In genomic region chr15:25904435-25905021, GRCm38 (mm10) we compare ENCODE assay signal across 13 mouse cellular contexts.
DNase-seq lines count a peak whose midpoint lies in the region; ATAC-seq and TF ChIP-seq lines count a peak whose summit lies in the region.
"Had no signal": no experiment of that assay in that cellular context is flagged by ENCODE, and none has a peak within 500 bp of the region (broad histone marks: within the 10 kb centered on the region; RNA-seq: fewer than 3 reads in every experiment).

No protein-coding gene starts in this region.

- TF ChIP-seq EP300 in heart, adult 2 months (IDR thresholded peaks at IDR 0.05; ENCODE audit: insufficient read depth, low read depth, low read length): no peak
- TF ChIP-seq EP300 in stomach, postnatal 0 days (optimal IDR thresholded peaks at IDR 0.05): no peak

- ATAC-seq in hematopoietic stem cell, adult 5-6 weeks (replicated peaks in 1 of 2; ENCODE audit: insufficient read depth in 1 of 2, low FRiP score in 2 of 2, low TSS enrichment in 1 of 2, low read depth in 1 of 2, poor library complexity in 2 of 2, severe bottlenecking in 2 of 2): peak; percentile 62 to 72
- no peak for ATAC-seq in stomach, postnatal 0 days (ENCODE audit: low FRiP score, low TSS enrichment)
- ATAC-seq: midbrain, embryonic 15.5 days had no signal

- no peaks in the 10 kb centered on the region for H3K79me2 ChIP-seq in heart, adult 2 months (replicated peaks; ENCODE audit: control insufficient read depth, insufficient read depth, low read length)

- 0 out of 2 replicates have a peak, but pooled peaks cover 3% of the 10 kb centered on the region for H3K4me1 ChIP-seq in cerebellum, adult 2 months (ENCODE audit: control insufficient read depth, insufficient read depth, low read length)
- H3K4me1 ChIP-seq in heart, adult 2 months (ENCODE audit: control insufficient read depth, insufficient read depth, low read length): peaks cover 2% of the 10 kb centered on the region; the same call in 1 of the 2 replicates
- no peaks in the 10 kb centered on the region for H3K4me1 ChIP-seq in stomach, postnatal 0 days (replicated peaks; ENCODE audit: control insufficient read depth, insufficient read depth)
- H3K4me1 ChIP-seq: liver, embryonic 13.5 days; midbrain, embryonic 15.5 days had no signal

- H3K4me3 ChIP-seq in cerebellum, adult 2 months (replicated peaks; ENCODE audit: insufficient read depth, low read depth, low read length): no peak overlapping the region
- H3K4me3 ChIP-seq in heart, adult 2 months: no peak overlapping the region
- no peak overlapping the region for H3K4me3 ChIP-seq in stomach, postnatal 0 days (ENCODE audit: low read depth, low read length)
- H3K4me3 ChIP-seq: liver, embryonic 13.5 days; midbrain, embryonic 15.5 days had no signal

- H3K9me3 ChIP-seq in stomach, postnatal 0 days (ENCODE audit: control insufficient read depth, low read length): no peaks in the 10 kb centered on the region
- H3K9me3 ChIP-seq: liver, embryonic 13.5 days; midbrain, embryonic 15.5 days had no signal

- H3K36me3 ChIP-seq in heart, adult 2 months (ENCODE audit: control insufficient read depth, insufficient read depth, low read length): no peaks in the 10 kb centered on the region
- no peaks in the 10 kb centered on the region for H3K36me3 ChIP-seq in stomach, postnatal 0 days (ENCODE audit: control insufficient read depth, insufficient read depth, low read length)
- H3K36me3 ChIP-seq: G1E; liver, embryonic 13.5 days; midbrain, embryonic 15.5 days had no signal

- no peak overlapping the region for H3K4me2 ChIP-seq in stomach, postnatal 0 days (replicated peaks; ENCODE audit: low read depth)
- H3K4me2 ChIP-seq: liver, embryonic 13.5 days; midbrain, embryonic 15.5 days had no signal

- H3K9ac ChIP-seq in heart, adult 2 months (ENCODE audit: low read depth, low read length): no peak overlapping the region
- no peak overlapping the region for H3K9ac ChIP-seq in stomach, postnatal 0 days (ENCODE audit: low read length)
- H3K9ac ChIP-seq: liver, embryonic 13.5 days; midbrain, embryonic 15.5 days had no signal

- WGBS in cerebellum, adult 2 months: 21% methylated on average over 14 of the region's 14 CpGs
- WGBS in heart, adult 2 months: 28% methylated on average over 14 of the region's 14 CpGs
- 72% methylated on average over 14 of the region's 14 CpGs for WGBS in stomach, postnatal 0 days

- H3K27ac ChIP-seq in cerebellum, adult 2 months (ENCODE audit: insufficient read depth, low read length): no peak overlapping the region
- peak overlapping the region; percentile 49 for H3K27ac ChIP-seq in heart, adult 2 months
- H3K27ac ChIP-seq in stomach, postnatal 0 days (replicated peaks): no peak overlapping the region
- H3K27ac ChIP-seq: liver, embryonic 13.5 days; midbrain, embryonic 15.5 days had no signal

- no peak for TF ChIP-seq CTCF in cerebellum, adult 2 months (IDR thresholded peaks at IDR 0.05; ENCODE audit: borderline replicate concordance, insufficient read depth, low read depth, low read length)
- no peak for TF ChIP-seq CTCF in heart, adult 2 months (IDR thresholded peaks at IDR 0.05)
- TF ChIP-seq CTCF in stomach, postnatal 0 days (IDR thresholded peaks at IDR 0.05; ENCODE audit: low read depth): no peak

- DNase-seq in cerebellum, adult 2 months: peak; percentile 37 to 46
- DNase-seq in cerebellum, adult 11 months: no peak
- DNase-seq in heart, adult 2 months: peak in 1 of 2 experiments; percentile 51
- DNase-seq in heart, postnatal 14 days: no peak
- peak; percentile 21 for DNase-seq in NIH3T3 (ENCODE audit: low read depth)
- DNase-seq in stomach, postnatal 0 days (ENCODE audit: low spot score): no peak
- DNase-seq in left cerebral cortex, postnatal 4 days: no peak
- DNase-seq: liver, embryonic 13.5 days; lung, postnatal 14 days; thymus, adult 2 months had no signal

- intact Hi-C loops in heart, adult 2 months (cut with DNase I): loop anchor here (5.0 kb wide), 1 partner anchor 92 kb away; no protein-coding TSS in a partner anchor
- intact Hi-C loops in heart, postnatal 14 days (cut with DNase I): loop anchor here (5.0 kb wide), 1 partner anchor 38 kb away; no protein-coding TSS in a partner anchor
- intact Hi-C loops in left cerebral cortex, postnatal 4 days (cut with DNase I): no loop called here

- TF ChIP-seq POLR2A in cerebellum, adult 2 months (IDR thresholded peaks at IDR 0.05; ENCODE audit: borderline replicate concordance, insufficient read depth, low read length): no peak
- no peak for TF ChIP-seq POLR2A in heart, adult 2 months (IDR thresholded peaks at IDR 0.05; ENCODE audit: insufficient read depth, low read depth, low read length)

- no peaks in the 10 kb centered on the region for H3K27me3 ChIP-seq in cerebellum, adult 2 months (ENCODE audit: control insufficient read depth, insufficient read depth, low read length)
- H3K27me3 ChIP-seq in heart, adult 2 months (ENCODE audit: control insufficient read depth, insufficient read depth, low read length): no peaks in the 10 kb centered on the region
- no peaks in the 10 kb centered on the region for H3K27me3 ChIP-seq in stomach, postnatal 0 days (ENCODE audit: control insufficient read depth, insufficient read depth, low read length)
- H3K27me3 ChIP-seq: liver, embryonic 13.5 days; midbrain, embryonic 15.5 days had no signal

Comparison
In these comparisons a context has a peak if more than half of its experiments do, and no peak if none do; other contexts are left out.
1. DNase-seq: peak in cerebellum, adult 2 months (2 of 2) and NIH3T3 (single experiment); none in cerebellum, adult 11 months (single experiment), heart, postnatal 14 days (0 of 2), stomach, postnatal 0 days (single experiment) and left cerebral cortex, postnatal 4 days (single experiment).